20 mouse cellular contexts compared by ENCODE assay signal in the genomic region with DNA sequence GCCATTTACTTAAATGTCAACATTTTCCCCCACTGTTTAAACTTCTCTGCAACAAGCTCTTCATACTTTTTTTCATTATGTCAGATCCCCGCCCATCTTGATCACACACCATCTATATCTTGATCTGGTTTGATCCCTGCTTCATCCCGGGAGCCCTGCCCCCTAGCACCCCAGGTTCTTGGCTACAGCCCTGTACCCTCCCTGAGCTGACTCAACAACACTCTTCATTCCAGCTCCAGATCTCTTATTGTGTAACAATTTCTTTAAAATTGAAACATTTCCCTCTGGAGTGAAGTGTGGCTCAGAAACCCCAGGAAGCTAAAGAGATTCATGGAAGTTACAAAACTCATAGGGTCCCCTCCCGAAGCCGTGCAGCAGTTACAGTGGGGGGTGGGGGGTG.
"Had no signal": no experiment of that assay in that cellular context is flagged by ENCODE, and none has a peak within 500 bp of the region (broad histone marks: within the 10 kb centered on the region; RNA-seq: fewer than 3 reads in every experiment).

No protein-coding gene starts in this region.

- H3K27me3 ChIP-seq: lung, embryonic 15.5 days; midbrain, embryonic 12.5 days; neural tube, embryonic 13.5 days; neural tube, embryonic 15.5 days; stomach, embryonic 15.5 days had no signal

- H3K9ac ChIP-seq: liver, embryonic 14.5 days; lung, embryonic 15.5 days; midbrain, embryonic 12.5 days; neural tube, embryonic 13.5 days; neural tube, embryonic 15.5 days; stomach, embryonic 15.5 days had no signal

- H3K4me3 ChIP-seq: lung, embryonic 15.5 days; midbrain, embryonic 10.5 days; midbrain, embryonic 12.5 days; myocyte; neural tube, embryonic 13.5 days; neural tube, embryonic 15.5 days; stomach, embryonic 15.5 days had no signal

- H3K9me3 ChIP-seq: lung, embryonic 15.5 days; midbrain, embryonic 10.5 days; midbrain, embryonic 12.5 days; neural tube, embryonic 13.5 days; neural tube, embryonic 15.5 days; stomach, embryonic 15.5 days had no signal

- H3K27ac ChIP-seq: liver, embryonic 14.5 days; midbrain, embryonic 10.5 days; midbrain, embryonic 12.5 days; neural tube, embryonic 13.5 days; neural tube, embryonic 15.5 days; stomach, embryonic 15.5 days; stomach, postnatal 0 days had no signal

- H3K36me3 ChIP-seq: lung, embryonic 15.5 days; midbrain, embryonic 10.5 days; midbrain, embryonic 12.5 days; neural tube, embryonic 13.5 days; neural tube, embryonic 15.5 days; stomach, embryonic 15.5 days had no signal

- DNase-seq: lung, adult 2 months; lung, postnatal 14 days; lung, postnatal 4 days; midbrain, embryonic 14.5 days; retina, postnatal 1 day; right cerebral cortex, adult 18-20 months; right cerebral cortex, postnatal 14 days; thymus, adult 2 months; thymus, postnatal 25 days; thymus, postnatal 4 days had no signal

- H3K4me2 ChIP-seq: lung, embryonic 15.5 days; midbrain, embryonic 12.5 days; neural tube, embryonic 13.5 days; neural tube, embryonic 15.5 days; stomach, embryonic 15.5 days had no signal

- H3K4me1 ChIP-seq: lung, embryonic 15.5 days; midbrain, embryonic 10.5 days; midbrain, embryonic 12.5 days; neural tube, embryonic 13.5 days; neural tube, embryonic 15.5 days; stomach, embryonic 15.5 days had no signal

- ATAC-seq: midbrain, embryonic 16.5 days had no signal
